Mouse (Mus musculus) kidney, adult 2 months (tissue): Measurements from ENCODE around the gene Serpinb5.

ENCODE experiments used
- CTCF ChIP-seq: fragments of 200-500 bp; conservative IDR thresholded peaks from 2 replicates; pipeline ENCODE4 v1.5.1; 2011; ENCODE audit warnings: low read depth, mild to moderate bottlenecking, control low read depth, low read length, moderate library complexity, mixed read lengths; ENCODE audit not compliant: insufficient read depth, insufficient read length
- POLR2A ChIP-seq: fragments of 200-500 bp; IDR thresholded peaks from one replicate; pipeline ENCODE4 v1.6.1; 2011; ENCODE audit warnings: low read depth, low read length, control low read depth

DNA sequence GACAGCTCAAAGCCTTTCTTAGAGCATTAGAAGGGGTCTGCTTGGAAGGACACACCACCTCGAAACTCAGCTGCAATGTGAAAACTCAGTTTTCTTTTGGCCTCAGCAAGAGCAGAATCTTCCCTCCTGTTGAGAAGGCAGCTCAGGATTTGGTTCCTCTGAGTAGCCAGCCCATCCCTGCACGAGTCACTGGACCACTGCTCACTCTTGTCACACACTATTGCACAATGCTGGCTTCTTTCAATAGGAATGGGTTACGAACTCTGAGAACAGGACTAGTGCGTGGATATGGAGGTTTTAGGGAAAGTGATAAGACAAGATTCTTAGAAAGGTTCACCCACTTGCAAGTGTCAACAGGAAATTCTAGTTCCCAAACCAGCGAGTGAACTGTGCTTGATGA, 46.1 kb upstream of the Serpinb5 start:
- TF ChIP-seq CTCF (no peak), POLR2A (no peak)
